ENCODE assay signal across 11 mouse cellular contexts in the genomic region with DNA sequence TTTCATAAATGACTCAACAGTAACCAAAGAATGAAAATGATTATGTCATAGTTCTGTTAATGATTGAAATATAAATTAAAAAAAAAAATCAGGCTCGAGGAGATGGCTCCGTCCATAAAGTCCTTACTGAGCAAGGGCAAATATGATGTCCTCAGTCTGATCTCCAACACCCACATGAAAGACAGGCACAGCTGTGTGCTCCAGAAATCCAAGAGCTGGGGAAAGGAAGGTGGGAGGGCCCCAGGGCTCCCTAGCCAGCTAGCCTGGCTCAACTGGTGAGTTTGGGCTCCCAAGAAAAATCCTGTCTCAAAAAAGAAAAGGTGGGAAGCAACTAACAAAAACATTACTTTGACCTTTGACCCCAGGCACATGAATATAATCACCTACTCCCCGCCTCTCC.
DNase-seq lines count a peak whose midpoint lies in the region; ATAC-seq and TF ChIP-seq lines count a peak whose summit lies in the region.
"Had no signal": no experiment of that assay in that cellular context is flagged by ENCODE, and none has a peak within 500 bp of the region (broad histone marks: within the 10 kb centered on the region; RNA-seq: fewer than 3 reads in every experiment).

No protein-coding gene starts in this region.

- no peak for TF ChIP-seq POLR2A in kidney, adult 2 months (IDR thresholded peaks at IDR 0.05; ENCODE audit: low read depth, low read length)
- TF ChIP-seq POLR2A in thymus, adult 2 months (IDR thresholded peaks at IDR 0.05; ENCODE audit: control insufficient read depth, extremely low read depth, insufficient read depth, low read length, poor library complexity), result no peak

- peaks cover 3% of the 10 kb centered on the region; the same call in 1 of the 2 replicates for H3K4me1 ChIP-seq in kidney, adult 2 months (ENCODE audit: control insufficient read depth, insufficient read depth, low read length)
- peaks cover 26% of the 10 kb centered on the region for H3K4me1 ChIP-seq in thymus, adult 2 months (replicated peaks; ENCODE audit: control insufficient read depth, insufficient read depth, low read length)
- H3K4me1 ChIP-seq in forebrain, embryonic 11.5 days (replicated peaks; ENCODE audit: control insufficient read depth, insufficient read depth, low read length), result peaks cover 19% of the 10 kb centered on the region

- ATAC-seq in forebrain, embryonic 11.5 days (replicated peaks; ENCODE audit: low FRiP score), result no peak
- ATAC-seq: inflammation-experienced regulatory T-cells, adult 6 months had no signal

- H3K4me2 ChIP-seq in forebrain, embryonic 11.5 days (ENCODE audit: low read depth, low read length, severe bottlenecking), result no peak overlapping the region

- H3K36me3 ChIP-seq in kidney, adult 2 months (ENCODE audit: control insufficient read depth, insufficient read depth, low read length), result no peaks in the 10 kb centered on the region
- H3K36me3 ChIP-seq in thymus, adult 2 months (ENCODE audit: control insufficient read depth, insufficient read depth, low read length), result no peaks in the 10 kb centered on the region
- no peaks in the 10 kb centered on the region for H3K36me3 ChIP-seq in forebrain, embryonic 11.5 days (ENCODE audit: control insufficient read depth, insufficient read depth, low read length)

- H3K27me3 ChIP-seq in kidney, adult 2 months (replicated peaks; ENCODE audit: control insufficient read depth, insufficient read depth, low read length), result no peaks in the 10 kb centered on the region
- H3K27me3 ChIP-seq in thymus, adult 2 months (ENCODE audit: control insufficient read depth, insufficient read depth, low read length), result no peaks in the 10 kb centered on the region
- no peaks in the 10 kb centered on the region for H3K27me3 ChIP-seq in forebrain, embryonic 11.5 days (ENCODE audit: control insufficient read depth, insufficient read depth, low read length)
- H3K27me3 ChIP-seq: CH12.LX had no signal

- 32% methylated on average over 3 of the region's 3 CpGs for WGBS in kidney, adult 2 months
- 48% methylated on average over 3 of the region's 3 CpGs for WGBS in thymus, adult 2 months
- WGBS in forebrain, embryonic 11.5 days, result 45% methylated on average over 3 of the region's 3 CpGs

- H3K4me3 ChIP-seq in kidney, adult 2 months (ENCODE audit: insufficient read depth, low read depth, low read length), result no peak overlapping the region
- no peak overlapping the region for H3K4me3 ChIP-seq in thymus, adult 2 months (ENCODE audit: control insufficient read depth, insufficient read depth, low read length)
- H3K4me3 ChIP-seq in forebrain, embryonic 11.5 days (ENCODE audit: low read depth, low read length), result no peak overlapping the region

- no peak for TF ChIP-seq CTCF in kidney, adult 2 months (conservative IDR thresholded peaks at IDR 0.05; ENCODE audit: insufficient read depth, insufficient read length, low read depth, low read length)
- TF ChIP-seq CTCF in thymus, adult 2 months (IDR thresholded peaks at IDR 0.05; ENCODE audit: borderline replicate concordance, control insufficient read depth, extremely low read depth, insufficient read depth, low read length, poor library complexity), result no peak

- no peak overlapping the region for H3K9ac ChIP-seq in forebrain, embryonic 11.5 days (ENCODE audit: low read length)

- no peaks in the 10 kb centered on the region for H3K9me3 ChIP-seq in forebrain, embryonic 11.5 days (ENCODE audit: control insufficient read depth, low read length)

- H3K27ac ChIP-seq in kidney, adult 2 months (ENCODE audit: insufficient read depth, low read depth, low read length), result no peak overlapping the region
- H3K27ac ChIP-seq in thymus, adult 2 months (ENCODE audit: control insufficient read depth, insufficient read depth, low read length), result peak overlapping the region; percentile 68; the same call in 1 of the 2 replicates
- no peak overlapping the region for H3K27ac ChIP-seq in forebrain, embryonic 11.5 days (ENCODE audit: low read depth, low read length)

- peak; percentile 10 for DNase-seq in kidney, adult 2 months
- DNase-seq in kidney, postnatal 36 days, result no peak
- DNase-seq in thymus, adult 2 months, result no peak
- no peak for DNase-seq in thymus, postnatal 10 days (ENCODE audit: low spot score in 2 of 2)
- DNase-seq in gastrocnemius, postnatal 10 days, result peak; percentile 39
- no peak for DNase-seq in testis, postnatal 10 days (ENCODE audit: low spot score)
- DNase-seq in layer of hippocampus, adult 9-11 months, result no peak
- DNase-seq in forebrain, embryonic 11.5 days (ENCODE audit: low spot score), result no peak
- DNase-seq: cerebellum, postnatal 36 days had no signal

Comparison
In these comparisons a context has a peak if more than half of its experiments do, and no peak if none do; other contexts are left out.
1. DNase-seq: peak in kidney, adult 2 months (single experiment) and gastrocnemius, postnatal 10 days (single experiment); none in kidney, postnatal 36 days (0 of 2), thymus, adult 2 months (single experiment), thymus, postnatal 10 days (0 of 2), testis, postnatal 10 days (single experiment), layer of hippocampus, adult 9-11 months (single experiment) and forebrain, embryonic 11.5 days (single experiment).